Mouse (Mus musculus): Measurements from ENCODE around the gene Vwa1. TPM values are rescaled to one million over a fixed set of nuclear protein-coding genes. Genes with fewer than 3 reads are reported as not detected.
A peak's percentile ranks its signal among the peaks of the same experiment; 100 is the strongest.

The Vwa1 gene
- polyA plus RNA-seq, 1 experiment from 2014 or later = 8.7 TPM

- no peak overlapping the region for H3K4me3 ChIP-seq (ENCODE audit: low read depth, low read length)
- H3K9me3 ChIP-seq (ENCODE audit: low read depth, low read length) = no peaks in the 10 kb centered on the region
- ATAC-seq (ENCODE audit: insufficient read depth) = no peak
- H3K4me2 ChIP-seq = 0 out of 2 replicates have a peak overlapping the region, but pooled peaks have one; percentile 4
- H3K36me3 ChIP-seq (ENCODE audit: insufficient read depth) = no peaks in the 10 kb centered on the region
- H3K27me3 ChIP-seq (ENCODE audit: insufficient read depth, low read length) = no peaks in the 10 kb centered on the region
- peak; percentile 39 for DNase-seq
- WGBS = 11% methylated on average over 6 of the region's 6 CpGs
- H3K4me1 ChIP-seq (ENCODE audit: insufficient read depth) = peaks cover 22% of the 10 kb centered on the region
- H3K27ac ChIP-seq (ENCODE audit: low read depth) = 0 out of 2 replicates have a peak overlapping the region, but pooled peaks have one; percentile 36
- no peak for TF ChIP-seq CTCF (IDR thresholded peaks at IDR 0.05; ENCODE audit: low read depth)
- H3K9ac ChIP-seq = no peak overlapping the region
Observed at GRCm38 (mm10) chr4:155780895-155781294, 6.4 kb upstream of the Vwa1 start.

- no peak overlapping the region for H3K9ac ChIP-seq
- no peak overlapping the region for H3K27ac ChIP-seq (ENCODE audit: low read depth)
- H3K36me3 ChIP-seq (ENCODE audit: insufficient read depth) = no peaks in the 10 kb centered on the region
- H3K4me3 ChIP-seq (ENCODE audit: low read depth, low read length) = no peak overlapping the region
- DNase-seq (no peak), ATAC-seq (ENCODE audit: insufficient read depth) (no peak)
- WGBS = 76% methylated on average over 4 of the region's 4 CpGs
- H3K4me2 ChIP-seq = no peak overlapping the region
- H3K4me1 ChIP-seq (ENCODE audit: insufficient read depth) = peaks cover 33% of the 10 kb centered on the region
- no peak for TF ChIP-seq CTCF (IDR thresholded peaks at IDR 0.05; ENCODE audit: low read depth)
- no peaks in the 10 kb centered on the region for H3K9me3 ChIP-seq (ENCODE audit: low read depth, low read length)
- H3K27me3 ChIP-seq (ENCODE audit: insufficient read depth, low read length) = no peaks in the 10 kb centered on the region
Observed at GRCm38 (mm10) chr4:155779498-155779897, 5.0 kb upstream of the Vwa1 start.

- Histone ChIP-seq H3K9ac (no peak overlapping the region), H3K27me3 (ENCODE audit: insufficient read depth, low read length) (peaks cover 10% of the 10 kb centered on the region), H3K4me2 (no peak overlapping the region), H3K9me3 (ENCODE audit: low read depth, low read length) (no peaks in the 10 kb centered on the region), H3K4me1 (ENCODE audit: insufficient read depth) (peaks cover 30% of the 10 kb centered on the region), H3K4me3 (ENCODE audit: low read depth, low read length) (no peak overlapping the region), H3K36me3 (ENCODE audit: insufficient read depth) (no peaks in the 10 kb centered on the region), H3K27ac (ENCODE audit: low read depth) (peak overlapping the region; percentile 50; the same call in 1 of the 2 replicates)
- 62% methylated on average over 2 of the region's 2 CpGs for WGBS
- DNase-seq = peak; percentile 59
- no peak for TF ChIP-seq CTCF (IDR thresholded peaks at IDR 0.05; ENCODE audit: low read depth)
- ATAC-seq (ENCODE audit: insufficient read depth) = no peak
Observed at GRCm38 (mm10) chr4:155777816-155778215, 3.3 kb upstream of the Vwa1 start.

GRCm38 (mm10) chr4:155776704-155777335, 2.3 kb upstream of the Vwa1 start:
- WGBS = 45% methylated on average over 2 of the region's 2 CpGs
- Histone ChIP-seq H3K27me3 (ENCODE audit: insufficient read depth, low read length) (peaks cover 11% of the 10 kb centered on the region), H3K4me3 (ENCODE audit: low read depth, low read length) (no peak overlapping the region), H3K4me1 (ENCODE audit: insufficient read depth) (peaks cover 30% of the 10 kb centered on the region), H3K9me3 (ENCODE audit: low read depth, low read length) (no peaks in the 10 kb centered on the region), H3K4me2 (no peak overlapping the region), H3K36me3 (ENCODE audit: insufficient read depth) (no peaks in the 10 kb centered on the region), H3K9ac (no peak overlapping the region), H3K27ac (ENCODE audit: low read depth) (no peak overlapping the region)
- TF ChIP-seq CTCF (IDR thresholded peaks at IDR 0.05; ENCODE audit: low read depth) = no peak
- peak; percentile 47 for DNase-seq
- no peak for ATAC-seq (ENCODE audit: insufficient read depth)

GRCm38 (mm10) chr4:155775855-155776254, 1.4 kb upstream of the Vwa1 start:
- Histone ChIP-seq H3K27me3 (ENCODE audit: insufficient read depth, low read length) (peaks cover 14% of the 10 kb centered on the region), H3K9me3 (ENCODE audit: low read depth, low read length) (no peaks in the 10 kb centered on the region), H3K9ac (no peak overlapping the region), H3K4me2 (no peak overlapping the region), H3K36me3 (ENCODE audit: insufficient read depth) (no peaks in the 10 kb centered on the region), H3K4me1 (ENCODE audit: insufficient read depth) (peaks cover 27% of the 10 kb centered on the region), H3K27ac (ENCODE audit: low read depth) (peak overlapping the region; percentile 69), H3K4me3 (ENCODE audit: low read depth, low read length) (no peak overlapping the region)
- no peak for TF ChIP-seq CTCF (IDR thresholded peaks at IDR 0.05; ENCODE audit: low read depth)
- ATAC-seq (ENCODE audit: insufficient read depth) (no peak), DNase-seq (peak; percentile 75)
- WGBS = 55% methylated on average over 3 of the region's 3 CpGs

- H3K9me3 ChIP-seq (ENCODE audit: low read depth, low read length) = no peaks in the 10 kb centered on the region
Observed at GRCm38 (mm10) chr4:155774971-155775740, 658 bp upstream of the Vwa1 start.

More at GRCm38 (mm10) chr4:155774971-155775740, 658 bp upstream of the Vwa1 start:
- no peak for TF ChIP-seq CTCF (IDR thresholded peaks at IDR 0.05; ENCODE audit: low read depth)
- Histone ChIP-seq H3K36me3 (ENCODE audit: insufficient read depth) (no peaks in the 10 kb centered on the region), H3K27me3 (ENCODE audit: insufficient read depth, low read length) (peaks cover 14% of the 10 kb centered on the region), H3K4me3 (ENCODE audit: low read depth, low read length) (peak overlapping the region; percentile 36), H3K27ac (ENCODE audit: low read depth) (peak overlapping the region; percentile 69), H3K4me1 (ENCODE audit: insufficient read depth) (peaks cover 30% of the 10 kb centered on the region), H3K9ac (no peak overlapping the region), H3K4me2 (peak overlapping the region; percentile 73)
- ATAC-seq (ENCODE audit: insufficient read depth) (0 out of 2 replicates have a peak, but pooled peaks have one; percentile 7), DNase-seq (peak; percentile 73)
- WGBS = 32% methylated on average over 9 of the region's 9 CpGs

Data from lung, embryonic 14.5 days (tissue).